Mouse (Mus musculus) CH12.LX (cell line): ENCODE measurements around the gene Tmem205. TPM values are rescaled to one million over a fixed set of nuclear protein-coding genes. Genes with fewer than 3 reads are reported as not detected.
A peak's percentile ranks its signal among the peaks of the same experiment; 100 is the strongest.

Experiments used
- DNase-seq: peaks from one replicate; pipeline ENCODE4 v3.0.0-alpha.2; 2013; ENCODE audit errors: extremely low read depth
- H3K27ac ChIP-seq: 2 replicates; pipeline ENCODE4 v1.5.1; 2012; ENCODE audit warnings: low read depth, mild to moderate bottlenecking, control low read depth, moderate library complexity; ENCODE audit not compliant: insufficient read depth
- H3K27me3 ChIP-seq: replicated peaks from 2 replicates; pipeline ENCODE3; 2012; ENCODE audit warnings: inconsistent platforms
- H3K36me3 ChIP-seq, 2 experiments: replicated peaks in 1 of 2; 2 replicates each; pipeline versions ENCODE3 to v1.6.1; 2012; ENCODE audit warnings: inconsistent platforms in 1 of 2, low read length in 1 of 2, mild to moderate bottlenecking in 1 of 2, mixed read lengths in 1 of 2, moderate library complexity in 1 of 2; ENCODE audit not compliant: control insufficient read depth in 1 of 2, insufficient read depth in 1 of 2
- H3K4me1 ChIP-seq, 2 experiments: 2 replicates each; pipeline ENCODE4 v1.6.1; 2012; ENCODE audit warnings: inconsistent platforms in 1 of 2, moderate library complexity in 1 of 2; ENCODE audit not compliant: insufficient read depth in 2 of 2, control insufficient read depth in 1 of 2
- H3K4me2 ChIP-seq: 2 replicates; pipeline ENCODE4 v1.6.1; 2012; ENCODE audit warnings: low read depth, mild to moderate bottlenecking, control low read depth; ENCODE audit not compliant: poor library complexity, insufficient read depth, severe bottlenecking
- H3K4me3 ChIP-seq, 3 experiments: fragments of 150-350 bp in 1 of 3; sonication (generic) in 1 of 3; replicated peaks in 1 of 3; 2 replicates each; pipeline versions ENCODE3 to v1.5.1; 2011 to 2012; ENCODE audit warnings: low read depth in 2 of 3, low read length in 2 of 3, mild to moderate bottlenecking in 2 of 3, moderate library complexity in 2 of 3, control low read depth in 1 of 3, improper control_type of control experiment in 1 of 3, inconsistent platforms in 1 of 3, mixed read lengths in 1 of 3; ENCODE audit not compliant: poor library complexity in 1 of 3
- H3K79me2 ChIP-seq: replicated peaks from 2 replicates; pipeline ENCODE4 v1.6.1; 2012; ENCODE audit warnings: mild to moderate bottlenecking, moderate library complexity; ENCODE audit not compliant: control insufficient read depth, poor library complexity, insufficient read depth, severe bottlenecking; ENCODE audit errors: extremely low read depth
- H3K9ac ChIP-seq: 2 replicates; pipeline ENCODE4 v1.6.1; 2012; ENCODE audit warnings: low read depth, mild to moderate bottlenecking, control low read depth, moderate library complexity; ENCODE audit not compliant: insufficient read depth
- H3K9me3 ChIP-seq: replicated peaks from 2 replicates; pipeline ENCODE3; 2012; ENCODE audit warnings: low read length, inconsistent platforms, mixed read lengths
- CHD2 ChIP-seq: IDR thresholded peaks from 2 replicates; pipeline ENCODE4 v1.6.1; 2011; ENCODE audit warnings: low read length, improper control_type of control experiment
- CTCF ChIP-seq, 2 experiments: IDR thresholded peaks in 1 of 2; conservative IDR thresholded peaks in 1 of 2; 2 replicates each; pipeline ENCODE4 v1.5.1; 2011 to 2012; ENCODE audit warnings: low read depth in 2 of 2, low read length in 2 of 2, improper control_type of control experiment in 1 of 2, inconsistent platforms in 1 of 2, mild to moderate bottlenecking in 1 of 2, moderate library complexity in 1 of 2
- E2F4 ChIP-seq: IDR thresholded peaks from 2 replicates; pipeline ENCODE4 v1.6.1; 2011; ENCODE audit warnings: low read depth, low read length, improper control_type of control experiment; ENCODE audit not compliant: insufficient replicate concordance
- GABPA ChIP-seq: IDR thresholded peaks from 2 replicates; pipeline ENCODE4 v1.6.1; 2012; ENCODE audit warnings: low read depth, low read length, improper control_type of control experiment, inconsistent platforms; ENCODE audit not compliant: insufficient replicate concordance
- IRF4 ChIP-seq: IDR thresholded peaks from 2 replicates; pipeline ENCODE4 v1.6.1; 2014; ENCODE audit warnings: low read depth, mild to moderate bottlenecking, inconsistent platforms, low read length, improper control_type of control experiment
- KAT2A ChIP-seq: IDR thresholded peaks from 2 replicates; pipeline ENCODE4 v1.6.1; 2012; ENCODE audit warnings: low read length, improper control_type of control experiment, inconsistent platforms; ENCODE audit not compliant: insufficient replicate concordance
- MAFK ChIP-seq: IDR thresholded peaks from 2 replicates; pipeline ENCODE4 v1.6.1; 2011; ENCODE audit warnings: low read length, improper control_type of control experiment; ENCODE audit not compliant: insufficient replicate concordance
- MAX ChIP-seq: IDR thresholded peaks from 2 replicates; pipeline ENCODE4 v1.6.1; 2011; ENCODE audit warnings: low read length, improper control_type of control experiment
- MAZ ChIP-seq: IDR thresholded peaks from 2 replicates; pipeline ENCODE4 v1.6.1; 2012; ENCODE audit warnings: low read depth, mild to moderate bottlenecking, inconsistent platforms, low read length, improper control_type of control experiment, moderate library complexity
- MEF2A ChIP-seq: IDR thresholded peaks from 2 replicates; pipeline ENCODE4 v1.6.1; 2014; ENCODE audit warnings: low read depth, mild to moderate bottlenecking, inconsistent platforms, low read length, improper control_type of control experiment, borderline replicate concordance
- MYC ChIP-seq: IDR thresholded peaks from 2 replicates; pipeline ENCODE4 v1.6.1; 2011; ENCODE audit warnings: low read depth, mild to moderate bottlenecking, improper control_type of control experiment, low read length
- NELFE ChIP-seq: IDR thresholded peaks from 2 replicates; pipeline ENCODE4 v1.6.1; 2011; ENCODE audit warnings: low read depth, low read length, improper control_type of control experiment
- NRF1 ChIP-seq: IDR thresholded peaks from 2 replicates; pipeline ENCODE4 v1.6.1; 2014; ENCODE audit warnings: low read depth, mild to moderate bottlenecking, inconsistent platforms, low read length, improper control_type of control experiment, moderate library complexity
- PAX5 ChIP-seq: IDR thresholded peaks from 2 replicates; pipeline ENCODE4 v1.6.1; 2012; ENCODE audit warnings: low read length, inconsistent platforms, mixed read lengths
- POLR2A ChIP-seq: IDR thresholded peaks from 2 replicates; pipeline ENCODE4 v1.6.1; 2011; ENCODE audit warnings: low read depth, mild to moderate bottlenecking, improper control_type of control experiment, low read length
- POLR2AphosphoS2 ChIP-seq: IDR thresholded peaks from 2 replicates; pipeline ENCODE4 v1.6.1; 2011; ENCODE audit warnings: low read depth, low read length, improper control_type of control experiment
- SIN3A ChIP-seq: IDR thresholded peaks from 2 replicates; pipeline ENCODE4 v1.6.1; 2012; ENCODE audit warnings: low read length, improper control_type of control experiment, inconsistent platforms
- UBTF ChIP-seq: IDR thresholded peaks from 2 replicates; pipeline ENCODE4 v1.6.1; 2012; ENCODE audit warnings: low read depth, mild to moderate bottlenecking, inconsistent platforms, low read length, improper control_type of control experiment, moderate library complexity
- USF1 ChIP-seq: IDR thresholded peaks from 2 replicates; pipeline ENCODE4 v1.6.1; 2014; ENCODE audit warnings: low read depth, mild to moderate bottlenecking, inconsistent platforms, low read length, improper control_type of control experiment
- USF2 ChIP-seq: conservative IDR thresholded peaks from 2 replicates; pipeline ENCODE4 v1.6.1; 2011; ENCODE audit warnings: low read depth, low read length, improper control_type of control experiment
- ZC3H11A ChIP-seq: IDR thresholded peaks from 2 replicates; pipeline ENCODE4 v1.6.1; 2012; ENCODE audit warnings: low read depth, mild to moderate bottlenecking, inconsistent platforms, low read length, improper control_type of control experiment
- ZMIZ1 ChIP-seq: IDR thresholded peaks from 2 replicates; pipeline ENCODE4 v1.6.1; 2012; ENCODE audit warnings: low read depth, mild to moderate bottlenecking, inconsistent platforms, low read length, improper control_type of control experiment
- dilution Hi-C: fragments of 300-500 bp; cut with MboI; formaldehyde crosslinking; loops from 2 replicates; pipeline ENCODE4 v1.14.3; 2020; ENCODE audit warnings: low sequenced_read_pairs; ENCODE audit not compliant: extremely low pct_unique_long_range_greater_than_20kb, extremely low pct_ligation_motif_present
- in situ Hi-C: fragments of 300-500 bp; cut with MboI; formaldehyde crosslinking; loops from 3 replicates; pipeline ENCODE4 v1.14.3; 2019; ENCODE audit warnings: low sequenced_read_pairs, low pct_ligation_motif_present, low pct_unique_long_range_greater_than_20kb, mixed read lengths
- polyA plus RNA-seq: library from polyadenylated mRNA; unstranded; fragments of >175 nt; gene quantifications from 2 replicates; pipeline ENCODE4 v1.2.1, GENCODE M21; 2012; ENCODE audit warnings: low read depth; ENCODE audit not compliant: insufficient read length
- total RNA-seq, 2 experiments: library from RNA; depleted of rRNA; stranded (reverse); fragments of 300-350 nt in 1 of 2; fragments of >200 nt in 1 of 2; gene quantifications; 2 replicates each; pipeline ENCODE4 v1.2.3; 2012 to 2014

The Tmem205 gene
- total and polyA plus RNA-seq, 3 experiments = 0.87 to 2.9 (median 2.9) TPM

DNA sequence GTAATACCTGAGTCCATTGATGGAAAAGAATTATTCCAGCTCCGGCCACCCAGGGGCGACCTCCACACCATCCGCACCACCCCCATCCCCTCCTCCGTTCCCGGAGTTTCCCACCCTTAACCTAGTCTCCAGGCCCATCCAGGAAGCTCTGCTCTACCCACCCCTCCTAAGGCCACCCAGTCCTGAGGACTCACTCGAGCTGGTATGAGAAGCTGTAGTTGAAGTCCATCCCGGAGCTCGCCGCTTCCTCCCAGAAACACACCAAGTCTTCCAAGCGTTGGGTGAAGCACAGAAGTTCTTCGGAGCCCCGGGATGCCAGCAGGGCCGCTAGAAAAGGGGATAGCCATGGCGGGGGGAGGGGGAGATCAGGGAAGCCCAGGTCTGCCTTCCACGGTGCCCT, 34.7 kb upstream of the Tmem205 start:
- Histone ChIP-seq H3K27ac (no peak overlapping the region), H3K79me2 (no peaks in the 10 kb centered on the region), H3K4me3 (peak overlapping the region in 2 of 3 experiments; percentile 15 to 51), H3K4me1 (peaks cover 7 to 11% of the 10 kb centered on the region in 2 experiments; a peak in 3 of 4 replicates), H3K36me3 (peaks cover 3% of the 10 kb centered on the region in 2 experiments), H3K9ac (peak overlapping the region; percentile 22; the same call in 1 of the 2 replicates), H3K4me2 (peak overlapping the region; percentile 85), H3K27me3 (peaks cover 47% of the 10 kb centered on the region), H3K9me3 (no peaks in the 10 kb centered on the region)
- no peak for TF ChIP-seq MAFK
- TF ChIP-seq IRF4 = no peak
- TF ChIP-seq NELFE = no peak
- no peak for TF ChIP-seq ZMIZ1
- TF ChIP-seq E2F4 = no peak
- no peak for TF ChIP-seq MAX
- no peak for TF ChIP-seq USF1
- no peak for TF ChIP-seq SIN3A
- no peak for TF ChIP-seq POLR2A
- TF ChIP-seq KAT2A = no peak
- TF ChIP-seq USF2 = no peak
- no peak for TF ChIP-seq PAX5
- no peak for TF ChIP-seq MEF2A
- TF ChIP-seq POLR2AphosphoS2 = no peak
- no peak for TF ChIP-seq GABPA
- no peak for TF ChIP-seq CTCF (conservative IDR thresholded peaks at IDR 0.05 in 1 of 2, IDR thresholded peaks at IDR 0.05 in 1 of 2; ENCODE audit: low read depth in 2 of 2, low read length in 2 of 2)
- TF ChIP-seq CHD2 = no peak
- no peak for TF ChIP-seq UBTF
- no peak for TF ChIP-seq MYC
- dilution Hi-C loops = no loop called here
- in situ Hi-C loops = loop anchor here (5.0 kb wide), 1 partner anchor 40 kb away; the partner anchor contains the start of genes Ccdc151 and Prkcsh
- no peak for DNase-seq

- Histone ChIP-seq H3K4me3 (peak overlapping the region in 1 of 3 experiments; percentile 51), H3K9ac (no peak overlapping the region), H3K4me2 (peak overlapping the region; percentile 85), H3K27ac (no peak overlapping the region), H3K27me3 (peaks cover 46% of the 10 kb centered on the region), H3K4me1 (peaks cover 10 to 11% of the 10 kb centered on the region in 2 experiments), H3K36me3 (peaks cover 3% of the 10 kb centered on the region in 2 experiments), H3K9me3 (no peaks in the 10 kb centered on the region), H3K79me2 (0 out of 2 replicates have a peak, but pooled peaks cover 2% of the 10 kb centered on the region)
- dilution Hi-C loops = no loop called here
- in situ Hi-C loops = loop anchor here (5.0 kb wide), 1 partner anchor 41 kb away; the partner anchor contains the start of genes Ccdc151 and Prkcsh
- DNase-seq = no peak
- TF ChIP-seq UBTF (no peak), MAX (no peak), NELFE (no peak), ZC3H11A (no peak), NRF1 (no peak), MAZ (no peak)
Measured at GRCm38 (mm10) chr9:21961366-21961980, 34.1 kb upstream of the Tmem205 start.
